Mouse (Mus musculus) heart, postnatal 14 days (tissue): Measurements from ENCODE around the gene Twist2. TPM values are rescaled to one million over a fixed set of nuclear protein-coding genes. Genes with fewer than 3 reads are reported as not detected.

Source experiments
- DNase-seq, 2 experiments: peaks; one replicate each; pipeline ENCODE4 v3.0.0; 2021 to 2022
- intact Hi-C: fragments of 180-260 bp; cut with DNase I; formaldehyde crosslinking; loops from one replicate; pipeline ENCODE4 v1.15.1; 2025
- total RNA-seq, 2 experiments: library from RNA; stranded (reverse); gene quantifications; 2 replicates each; pipeline ENCODE4 v1.2.3; 2021

Gene Twist2
- total RNA-seq, 2 experiments from 2014 or later, result 2.5 to 4.4 TPM

GRCm38 (mm10) chr1:91803416-91803815 is 2.2 kb downstream of the Twist2 start:
- no peak for DNase-seq
- intact Hi-C loops, result no loop called here

- DNase-seq, result no peak
- intact Hi-C loops, result no loop called here
Observed at GRCm38 (mm10) chr1:91816067-91816466, 14.8 kb downstream of the Twist2 start.

GRCm38 (mm10) chr1:91816571-91816970 is 15.3 kb downstream of the Twist2 start:
- DNase-seq, result peak; percentile 19 to 21
- intact Hi-C loops, result no loop called here

GRCm38 (mm10) chr1:91819237-91819636 is 18.0 kb downstream of the Twist2 start:
- DNase-seq, result peak in 1 of 2 experiments; percentile 28
- intact Hi-C loops, result no loop called here

- intact Hi-C loops, result no loop called here
- no peak for DNase-seq
Observed at GRCm38 (mm10) chr1:91820531-91820930, 19.3 kb downstream of the Twist2 start.

- intact Hi-C loops, result no loop called here
- no peak for DNase-seq
Observed at GRCm38 (mm10) chr1:91822316-91822824, 21.1 kb downstream of the Twist2 start.

- intact Hi-C loops, result no loop called here
Observed at GRCm38 (mm10) chr1:91823530-91823929, 22.3 kb downstream of the Twist2 start.

GRCm38 (mm10) chr1:91823951-91824350 is 22.7 kb downstream of the Twist2 start:
- no peak for DNase-seq
- intact Hi-C loops, result no loop called here

More at GRCm38 (mm10) chr1:91823530-91823929, 22.3 kb downstream of the Twist2 start:
- DNase-seq, result peak; percentile 36 to 37

GRCm38 (mm10) chr1:91825261-91825660 is 24.0 kb downstream of the Twist2 start:
- intact Hi-C loops, result no loop called here
- DNase-seq, result no peak

GRCm38 (mm10) chr1:91831978-91832377 is 30.7 kb downstream of the Twist2 start:
- DNase-seq, result no peak
- intact Hi-C loops, result no loop called here

GRCm38 (mm10) chr1:91839557-91839956 is 38.3 kb downstream of the Twist2 start:
- no peak for DNase-seq
- intact Hi-C loops, result no loop called here

- intact Hi-C loops, result no loop called here
Observed at GRCm38 (mm10) chr1:91839979-91840378, 38.7 kb downstream of the Twist2 start.

GRCm38 (mm10) chr1:91844236-91844635 is 43.0 kb downstream of the Twist2 start:
- no peak for DNase-seq
- intact Hi-C loops, result no loop called here

More at GRCm38 (mm10) chr1:91839979-91840378, 38.7 kb downstream of the Twist2 start:
- no peak for DNase-seq

GRCm38 (mm10) chr1:91844681-91845379 is 43.6 kb downstream of the Twist2 start:
- intact Hi-C loops, result no loop called here
- DNase-seq, result no peak

GRCm38 (mm10) chr1:91845380-91845957 is 44.2 kb downstream of the Twist2 start:
- no peak for DNase-seq
- intact Hi-C loops, result no loop called here

GRCm38 (mm10) chr1:91851300-91851699 is 50.0 kb downstream of the Twist2 start:
- intact Hi-C loops, result no loop called here
- peak in 1 of 2 experiments; percentile 31 for DNase-seq

GRCm38 (mm10) chr1:91856771-91857664 is 55.8 kb downstream of the Twist2 start:
- DNase-seq, result peak; percentile 38 to 49

GRCm38 (mm10) chr1:91858101-91858790 is 57.0 kb downstream of the Twist2 start:
- intact Hi-C loops, result no loop called here
- DNase-seq, result no peak

More at GRCm38 (mm10) chr1:91856771-91857664, 55.8 kb downstream of the Twist2 start:
- intact Hi-C loops, result no loop called here

- intact Hi-C loops, result no loop called here
Observed at GRCm38 (mm10) chr1:91858901-91859300, 57.6 kb downstream of the Twist2 start.

GRCm38 (mm10) chr1:91861511-91861910 is 60.2 kb downstream of the Twist2 start:
- DNase-seq, result no peak
- intact Hi-C loops, result no loop called here

More at GRCm38 (mm10) chr1:91858901-91859300, 57.6 kb downstream of the Twist2 start:
- DNase-seq, result no peak
